Mouse (Mus musculus) right cerebral cortex, postnatal 14 days (tissue): ENCODE measurements at regions not wholly inside any gene's neighbourhood (a gene's known extent, or its start where the extent isn't known, plus 50 kb on each side); places are given as distances from the start of the nearest gene placed in this dataset.
"Not testable (repeated sequence)": the region's sequence is repeated elsewhere in the genome, so short reads cannot be mapped to it uniquely, and the experiment has no call there.

ENCODE experiments used
- DNase-seq: peaks from one replicate; pipeline ENCODE4 v3.0.0; 2022

DNA sequence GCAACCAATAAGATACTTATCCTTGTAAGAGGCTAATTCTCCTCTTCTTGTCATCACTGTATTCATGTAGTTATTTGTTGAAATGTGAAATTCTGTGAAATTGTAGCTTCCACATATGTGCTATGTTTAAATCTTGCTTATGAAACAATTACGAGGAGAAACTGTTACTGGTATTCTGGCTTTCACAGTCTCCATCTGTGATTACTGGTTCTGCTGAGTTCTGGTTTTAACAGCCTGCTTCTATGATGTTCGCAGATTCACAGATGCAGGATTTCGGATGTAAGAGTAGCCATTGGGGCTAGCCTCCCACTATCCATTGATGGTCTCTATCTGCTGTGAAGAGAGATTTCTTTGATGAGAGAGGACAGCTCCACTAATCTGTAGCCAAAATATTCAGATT lies 1067.2 kb upstream of the Aga start:
- DNase-seq = no peak

DNA sequence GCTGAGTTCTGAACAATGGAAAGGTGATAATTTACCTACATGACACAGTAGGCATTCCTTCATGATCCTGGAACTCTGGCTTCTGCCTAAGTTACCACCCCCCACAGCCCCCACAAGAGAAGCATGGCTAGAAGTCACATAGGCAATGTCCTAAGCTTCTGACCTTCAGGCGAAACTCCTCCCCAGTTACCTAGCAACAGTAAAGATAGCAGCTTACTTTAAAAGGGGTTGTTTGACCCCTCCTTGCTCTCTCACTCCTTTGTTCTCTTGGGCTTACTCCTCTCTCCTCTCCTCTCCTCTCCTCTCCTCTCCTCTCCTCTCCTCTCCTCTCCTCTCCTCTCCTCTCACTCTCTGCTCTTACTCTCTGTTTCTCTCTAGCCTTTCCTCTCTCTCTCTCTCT lies 1059.8 kb upstream of the Aga start:
- DNase-seq = not testable (repeated sequence)

DNA sequence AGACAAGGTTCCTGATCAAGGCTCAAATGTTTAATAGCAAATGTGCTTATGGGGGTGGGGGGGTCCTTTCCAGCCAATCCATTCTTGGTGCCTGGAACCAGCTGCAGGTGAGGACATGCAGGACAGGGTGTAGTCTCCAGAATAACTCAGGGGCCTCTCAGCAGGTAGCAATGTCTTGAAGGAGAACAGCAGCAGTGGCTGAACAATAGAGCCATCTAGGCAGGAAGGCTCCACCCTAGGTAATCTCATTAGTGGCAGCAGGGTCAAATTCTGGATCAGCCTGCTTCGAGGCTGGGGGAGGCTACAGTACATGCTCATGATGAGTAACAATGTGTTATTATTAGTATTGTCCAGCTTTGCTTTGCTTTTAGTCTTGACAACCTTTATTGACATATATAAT lies 1055.9 kb upstream of the Aga start:
- no peak for DNase-seq

GRCm38 (mm10) chr8:52456271-52456670 lies 1055.3 kb upstream of the Aga start:
- DNase-seq = no peak

DNA sequence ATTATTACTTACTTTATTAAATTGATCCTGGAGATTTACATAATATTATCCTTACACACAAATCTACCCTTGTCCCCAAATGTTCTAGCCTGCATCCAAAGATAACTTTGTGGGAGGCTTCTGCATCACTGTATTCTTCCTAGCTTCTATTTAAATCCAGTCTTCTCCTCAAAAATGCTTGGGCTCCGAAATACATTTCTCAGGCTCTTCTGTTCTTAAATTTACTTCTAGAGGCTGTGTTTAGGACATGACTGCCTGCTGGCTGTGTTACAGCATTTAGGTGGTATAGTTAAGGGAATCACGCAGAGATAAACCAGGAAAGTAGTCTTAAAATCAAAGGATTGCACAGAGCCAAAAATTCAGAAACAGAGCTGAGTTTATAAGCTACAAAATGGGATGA lies 1009.1 kb upstream of the Aga start:
- DNase-seq = no peak

DNA sequence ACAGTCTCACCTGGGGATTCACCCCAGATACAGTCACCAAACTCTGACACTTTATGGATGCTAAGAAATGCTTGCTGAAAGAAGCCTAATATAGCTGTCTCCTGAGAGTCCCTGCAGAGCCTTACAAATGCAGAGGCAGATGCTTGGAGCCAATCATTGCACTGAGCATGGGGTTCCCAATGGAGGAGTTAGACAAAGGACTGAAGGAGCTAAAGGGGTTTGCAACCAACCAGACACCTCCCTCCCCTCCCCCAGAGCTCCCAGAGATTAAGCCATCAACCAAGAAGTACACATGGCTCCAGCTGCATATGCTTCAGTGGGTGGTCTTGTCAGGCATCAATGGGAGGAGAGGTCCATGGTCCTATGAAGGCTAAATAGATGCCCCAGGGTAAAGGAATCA lies 999.7 kb upstream of the Aga start:
- DNase-seq = no peak

DNA sequence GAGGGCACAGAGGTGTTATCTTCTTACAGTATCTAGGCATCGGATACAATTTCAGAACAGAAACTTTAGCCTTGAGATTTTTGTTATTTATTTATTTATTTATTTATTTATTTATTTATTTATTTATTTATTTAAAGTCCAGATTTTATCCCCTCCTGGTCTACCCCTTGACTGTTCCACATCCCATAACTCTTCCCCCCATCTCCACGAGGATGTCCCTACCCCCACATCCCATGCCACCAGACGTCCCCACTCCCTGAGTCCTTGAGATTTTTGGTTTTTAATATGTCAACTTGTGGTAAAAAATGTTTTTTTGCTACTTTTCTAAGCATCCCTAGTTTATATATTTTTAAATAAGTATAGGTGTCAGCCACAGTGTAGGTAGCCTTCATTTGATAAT lies 968.2 kb upstream of the Aga start:
- DNase-seq = no peak

- DNase-seq = peak; percentile 30
These were observed 940.2 kb upstream of the Aga start for GRCm38 (mm10) chr8:52571166-52571832.
